Mouse (Mus musculus) heart, postnatal 0 days (tissue): ENCODE measurements around the gene 6030468B19Rik.
A peak's percentile ranks its signal among the peaks of the same experiment; 100 is the strongest.

ENCODE experiments used
- CTCF ChIP-seq: IDR thresholded peaks from 2 replicates; pipeline ENCODE4 v1.5.1; 2016; ENCODE audit warnings: antibody characterized with exemption, control low read depth, low read depth
- EP300 ChIP-seq: IDR thresholded peaks from 2 replicates; pipeline ENCODE4 v1.6.1; 2016; ENCODE audit warnings: antibody characterized with exemption, low read depth

DNA sequence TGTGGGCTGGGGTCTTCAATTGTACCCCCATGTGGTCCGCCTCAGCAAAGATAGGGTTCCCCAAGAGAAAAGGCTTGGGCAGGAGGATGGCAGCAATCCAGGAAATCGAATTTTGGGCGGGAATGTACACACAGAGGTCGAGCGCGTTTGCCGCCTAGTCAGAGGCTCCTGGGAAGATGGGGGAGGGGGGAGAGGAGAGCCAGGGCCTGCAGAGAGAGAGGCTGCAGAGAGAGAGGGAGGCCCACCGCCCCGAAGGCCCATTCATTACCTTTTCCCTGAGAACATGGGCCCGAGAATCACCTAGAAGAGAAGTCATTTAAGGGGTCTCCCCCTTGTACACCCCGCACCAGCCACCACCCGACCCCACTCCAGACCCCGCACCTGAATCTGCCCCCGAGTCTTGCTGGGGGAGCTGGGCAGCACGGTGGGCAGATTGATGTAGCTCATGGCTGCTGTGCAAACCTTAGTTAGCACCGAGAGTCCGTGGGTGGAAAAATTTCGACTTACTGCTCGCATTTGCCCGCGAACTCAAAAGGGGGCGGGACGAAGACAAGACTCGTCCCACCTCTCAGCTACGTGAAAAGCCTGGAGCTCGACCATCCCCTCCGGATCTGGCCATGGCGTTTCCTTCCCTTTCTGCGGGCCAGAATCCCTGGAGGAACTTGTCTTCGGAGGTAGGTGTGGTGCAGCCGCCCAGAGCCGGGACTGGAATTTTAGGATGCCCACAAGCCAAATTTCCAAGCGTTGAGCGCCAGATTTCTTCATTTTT is 28.1 kb downstream of the 6030468B19Rik start, which contains the start of the genes Afmid and Tk1:
- no peak for TF ChIP-seq CTCF
- TF ChIP-seq EP300, result peak; percentile 72; the same call in 1 of the 2 replicates
